Mouse (Mus musculus) erythroblast, embryonic 14.5 days (primary cell): ENCODE results near the gene Ccdc73.

Experiments used
- GATA1 ChIP-seq: IDR thresholded peaks from 2 replicates; pipeline ENCODE4 v1.6.1; 2012; ENCODE audit warnings: low read length, inconsistent platforms, mixed read lengths
- TAL1 ChIP-seq: IDR thresholded peaks from 3 replicates; pipeline ENCODE4 v1.6.1; 2012; ENCODE audit warnings: low read length, inconsistent platforms, mixed read lengths

- no peak for TF ChIP-seq GATA1
- TF ChIP-seq TAL1, result no peak
These were observed 11.9 kb upstream of the Ccdc73 start for GRCm38 (mm10) chr2:104855732-104856131.
